Mouse (Mus musculus): ENCODE measurements around the gene Saysd1.
"Not testable (repeated sequence)": the region's sequence is repeated elsewhere in the genome, so short reads cannot be mapped to it uniquely, and the experiment has no call there.

Saysd1 gene

DNA sequence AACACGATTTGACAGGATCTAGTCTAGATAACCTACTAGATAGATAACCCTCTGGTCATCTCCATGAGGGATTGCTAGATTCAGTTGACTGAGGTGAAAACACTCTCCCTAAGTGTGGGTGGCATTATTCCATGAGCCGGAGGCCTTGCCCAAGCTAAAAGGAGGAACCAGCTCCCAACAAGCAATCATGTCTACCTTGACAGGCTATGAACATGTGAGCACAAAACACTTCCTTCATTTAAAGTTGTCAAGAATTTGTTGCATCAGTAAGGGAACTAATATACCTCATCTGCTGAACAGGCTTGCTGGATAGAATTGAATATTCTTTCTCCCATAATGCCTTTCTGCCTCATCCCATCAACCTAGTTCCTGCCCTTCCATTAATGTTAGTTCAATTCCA lies 98.5 kb downstream of the Saysd1 start:
- DNase-seq (ENCODE audit: low spot score in 2 of 2): no peak

DNA sequence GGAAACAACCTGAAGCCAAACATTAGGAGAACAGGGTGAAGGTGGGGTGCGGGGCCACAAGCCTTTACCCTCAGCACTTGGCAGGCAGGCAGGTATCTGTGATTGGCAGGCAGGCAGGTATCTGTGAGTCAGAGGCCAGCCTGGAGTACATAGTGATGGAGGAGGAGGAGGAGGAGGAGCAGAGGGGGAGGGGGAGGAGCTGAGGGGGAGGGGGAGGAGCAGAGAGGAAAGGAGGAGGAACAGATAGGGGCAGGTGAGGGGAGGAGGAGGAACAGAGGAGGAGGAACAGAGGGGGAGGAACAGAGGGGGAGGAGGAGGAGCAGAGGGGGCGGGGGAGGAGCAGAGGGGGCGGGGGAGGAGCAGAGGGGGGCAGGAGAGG lies 105.6 kb downstream of the Saysd1 start:
- no peak for DNase-seq (ENCODE audit: low spot score in 2 of 2)

DNA sequence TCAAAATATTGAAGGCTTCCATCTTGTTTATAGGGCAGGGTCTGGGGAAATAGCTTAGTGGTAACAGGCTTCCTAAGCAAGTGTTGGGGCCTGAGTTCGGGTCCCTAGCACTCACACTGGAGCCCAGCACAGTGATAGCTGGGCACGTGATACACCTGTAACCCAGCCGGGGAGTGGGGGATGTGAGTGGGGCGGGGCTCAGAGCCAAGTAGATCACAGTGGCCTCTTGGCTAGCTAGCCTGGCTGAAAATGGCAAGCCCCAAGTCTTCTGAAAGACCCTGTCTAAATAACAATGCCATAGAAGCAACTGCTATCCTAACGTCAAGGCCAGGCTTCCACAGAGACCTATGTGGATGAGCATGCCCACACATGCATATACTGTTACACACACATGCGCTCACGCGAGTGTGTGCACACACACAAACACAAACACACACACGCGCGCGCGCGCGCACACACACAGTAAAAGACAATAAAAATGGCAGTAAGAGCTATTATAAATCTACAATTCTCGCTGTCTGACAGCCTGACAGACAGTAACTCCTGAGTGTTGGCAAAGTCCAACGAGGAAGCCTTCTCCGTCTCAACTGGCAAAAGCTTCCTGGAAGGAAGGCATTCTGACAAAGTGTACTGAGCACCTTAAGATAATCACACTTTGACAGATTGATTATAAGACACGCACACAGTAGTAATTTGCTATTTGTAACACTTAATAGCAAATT lies 106.2 kb downstream of the Saysd1 start:
- no peak for DNase-seq (ENCODE audit: low spot score in 2 of 2)

- DNase-seq (ENCODE audit: low spot score in 2 of 2): no peak
Measured at GRCm38 (mm10) chr14:20029606-20030005, 108.7 kb downstream of the Saysd1 start.

GRCm38 (mm10) chr14:20027475-20027874 lies 110.9 kb downstream of the Saysd1 start:
- DNase-seq (ENCODE audit: low spot score in 2 of 2): not testable (repeated sequence)
